Mouse (Mus musculus): ENCODE measurements around the gene Tnfrsf9. TPM values are rescaled to one million over a fixed set of nuclear protein-coding genes. Genes with fewer than 3 reads are reported as not detected.
A peak's percentile ranks its signal among the peaks of the same experiment; 100 is the strongest.

Gene Tnfrsf9
- total and polyA plus RNA-seq, 2 experiments from 2014 or later: 0.25 TPM; not detected in 1

GRCm38 (mm10) chr4:150898716-150899365 is 15.5 kb upstream of the Tnfrsf9 start:
- WGBS: 52% methylated on average over 13 of the region's 13 CpGs
- H3K36me3 ChIP-seq (ENCODE audit: insufficient read depth, low read length): peaks cover 54% of the 10 kb centered on the region
- H3K4me2 ChIP-seq (ENCODE audit: low read depth, low read length, poor library complexity, severe bottlenecking): no peak overlapping the region
- H3K9ac ChIP-seq (replicated peaks; ENCODE audit: low read length, poor library complexity, severe bottlenecking): no peak overlapping the region
- H3K27ac ChIP-seq (ENCODE audit: low read depth, low read length): no peak overlapping the region
- DNase-seq (ENCODE audit: low spot score) (peak; percentile 85), ATAC-seq (ENCODE audit: low FRiP score) (0 out of 2 replicates have a peak, but pooled peaks have one; percentile 50)
- H3K4me1 ChIP-seq (ENCODE audit: insufficient read depth, low read length): no peaks in the 10 kb centered on the region
- no peaks in the 10 kb centered on the region for H3K27me3 ChIP-seq (ENCODE audit: insufficient read depth, low read length)
- TF ChIP-seq CTCF (IDR thresholded peaks at IDR 0.05): peak; percentile 96
- H3K9me3 ChIP-seq (ENCODE audit: low read length): no peaks in the 10 kb centered on the region
- H3K4me3 ChIP-seq (ENCODE audit: low read depth, low read length): no peak overlapping the region

GRCm38 (mm10) chr4:150900486-150900885 is 13.9 kb upstream of the Tnfrsf9 start:
- no peak for ATAC-seq (ENCODE audit: low FRiP score)
- Histone ChIP-seq H3K27ac (ENCODE audit: low read depth, low read length) (no peak overlapping the region), H3K4me2 (ENCODE audit: low read depth, low read length, poor library complexity, severe bottlenecking) (no peak overlapping the region), H3K4me1 (ENCODE audit: insufficient read depth, low read length) (no peaks in the 10 kb centered on the region), H3K4me3 (ENCODE audit: low read depth, low read length) (no peak overlapping the region), H3K9me3 (ENCODE audit: low read length) (no peaks in the 10 kb centered on the region), H3K27me3 (ENCODE audit: insufficient read depth, low read length) (no peaks in the 10 kb centered on the region), H3K36me3 (ENCODE audit: insufficient read depth, low read length) (peaks cover 65% of the 10 kb centered on the region), H3K9ac (replicated peaks; ENCODE audit: low read length, poor library complexity, severe bottlenecking) (no peak overlapping the region)
- no peak for TF ChIP-seq CTCF (IDR thresholded peaks at IDR 0.05)
- 96% methylated on average over 13 of the region's 13 CpGs for WGBS
- no peak for DNase-seq (ENCODE audit: low spot score)

- no peaks in the 10 kb centered on the region for H3K9me3 ChIP-seq (ENCODE audit: low read length)
- ATAC-seq (ENCODE audit: low FRiP score) (no peak), DNase-seq (ENCODE audit: low spot score) (peak; percentile 62)
- H3K9ac ChIP-seq (replicated peaks; ENCODE audit: low read length, poor library complexity, severe bottlenecking): no peak overlapping the region
- H3K4me2 ChIP-seq (ENCODE audit: low read depth, low read length, poor library complexity, severe bottlenecking): no peak overlapping the region
- H3K4me1 ChIP-seq (ENCODE audit: insufficient read depth, low read length): no peaks in the 10 kb centered on the region
- peak; percentile 89 for TF ChIP-seq CTCF (IDR thresholded peaks at IDR 0.05)
- H3K27ac ChIP-seq (ENCODE audit: low read depth, low read length): no peak overlapping the region
- no peaks in the 10 kb centered on the region for H3K27me3 ChIP-seq (ENCODE audit: insufficient read depth, low read length)
- no peak overlapping the region for H3K4me3 ChIP-seq (ENCODE audit: low read depth, low read length)
- 56% methylated on average over 9 of the region's 9 CpGs for WGBS
- peaks cover 62% of the 10 kb centered on the region for H3K36me3 ChIP-seq (ENCODE audit: insufficient read depth, low read length)
Observed at GRCm38 (mm10) chr4:150901651-150902050, 12.7 kb upstream of the Tnfrsf9 start.

GRCm38 (mm10) chr4:150902062-150902461 is 12.3 kb upstream of the Tnfrsf9 start:
- Histone ChIP-seq H3K4me3 (ENCODE audit: low read depth, low read length) (no peak overlapping the region), H3K4me2 (ENCODE audit: low read depth, low read length, poor library complexity, severe bottlenecking) (no peak overlapping the region), H3K9ac (replicated peaks; ENCODE audit: low read length, poor library complexity, severe bottlenecking) (no peak overlapping the region), H3K9me3 (ENCODE audit: low read length) (no peaks in the 10 kb centered on the region), H3K27me3 (ENCODE audit: insufficient read depth, low read length) (no peaks in the 10 kb centered on the region), H3K36me3 (ENCODE audit: insufficient read depth, low read length) (peaks cover 59% of the 10 kb centered on the region), H3K4me1 (ENCODE audit: insufficient read depth, low read length) (no peaks in the 10 kb centered on the region), H3K27ac (ENCODE audit: low read depth, low read length) (no peak overlapping the region)
- no peak for TF ChIP-seq CTCF (IDR thresholded peaks at IDR 0.05)
- DNase-seq (ENCODE audit: low spot score): no peak
- 93% methylated on average over 12 of the region's 12 CpGs for WGBS
- ATAC-seq (ENCODE audit: low FRiP score): no peak

- WGBS: 95% methylated on average over 14 of the region's 14 CpGs
- Histone ChIP-seq H3K27me3 (ENCODE audit: insufficient read depth, low read length) (no peaks in the 10 kb centered on the region), H3K27ac (ENCODE audit: low read depth, low read length) (no peak overlapping the region), H3K4me3 (ENCODE audit: low read depth, low read length) (no peak overlapping the region), H3K36me3 (ENCODE audit: insufficient read depth, low read length) (peaks cover 48% of the 10 kb centered on the region), H3K4me1 (ENCODE audit: insufficient read depth, low read length) (no peaks in the 10 kb centered on the region), H3K4me2 (ENCODE audit: low read depth, low read length, poor library complexity, severe bottlenecking) (no peak overlapping the region), H3K9me3 (ENCODE audit: low read length) (no peaks in the 10 kb centered on the region), H3K9ac (replicated peaks; ENCODE audit: low read length, poor library complexity, severe bottlenecking) (no peak overlapping the region)
- DNase-seq (ENCODE audit: low spot score) (no peak), ATAC-seq (ENCODE audit: low FRiP score) (no peak)
- TF ChIP-seq CTCF (IDR thresholded peaks at IDR 0.05): no peak
Observed at GRCm38 (mm10) chr4:150903091-150903742, 11.1 kb upstream of the Tnfrsf9 start.

GRCm38 (mm10) chr4:150907099-150907498 is 7.3 kb upstream of the Tnfrsf9 start:
- no peak overlapping the region for H3K27ac ChIP-seq (ENCODE audit: low read depth, low read length)
- TF ChIP-seq CTCF (IDR thresholded peaks at IDR 0.05): no peak
- 96% methylated on average over 8 of the region's 8 CpGs for WGBS
- peaks cover 33% of the 10 kb centered on the region for H3K36me3 ChIP-seq (ENCODE audit: insufficient read depth, low read length)
- no peak for ATAC-seq (ENCODE audit: low FRiP score)
- H3K9ac ChIP-seq (replicated peaks; ENCODE audit: low read length, poor library complexity, severe bottlenecking): no peak overlapping the region
- no peak for DNase-seq (ENCODE audit: low spot score)
- no peaks in the 10 kb centered on the region for H3K9me3 ChIP-seq (ENCODE audit: low read length)
- H3K4me2 ChIP-seq (ENCODE audit: low read depth, low read length, poor library complexity, severe bottlenecking): no peak overlapping the region
- H3K4me1 ChIP-seq (ENCODE audit: insufficient read depth, low read length): no peaks in the 10 kb centered on the region
- H3K4me3 ChIP-seq (ENCODE audit: low read depth, low read length): no peak overlapping the region
- H3K27me3 ChIP-seq (ENCODE audit: insufficient read depth, low read length): no peaks in the 10 kb centered on the region
